Mouse (Mus musculus) heart, embryonic 13.5 days (tissue): Measurements from ENCODE around the gene Pacsin2. TPM values are rescaled to one million over a fixed set of nuclear protein-coding genes. Genes with fewer than 3 reads are reported as not detected.
"Not testable (repeated sequence)": the region's sequence is repeated elsewhere in the genome, so short reads cannot be mapped to it uniquely, and the experiment has no call there.

Source experiments
- ATAC-seq: fragments of 200-750 bp; cut with Nextera tagmentation; 2 replicates; pipeline ENCODE4 v1.8.0; 2017; ENCODE audit warnings: moderate TSS enrichment; ENCODE audit not compliant: insufficient number of reproducible peaks, low FRiP score, low TSS enrichment; ENCODE audit errors: extremely low read depth
- H3K27ac ChIP-seq: fragments of 300-500 bp; sonication (generic); replicated peaks from 2 replicates; pipeline ENCODE4 v1.5.1; 2015; ENCODE audit warnings: moderate library complexity, mild to moderate bottlenecking, inconsistent platforms
- H3K27me3 ChIP-seq: fragments of 300-500 bp; sonication (generic); replicated peaks from 2 replicates; pipeline ENCODE4 v1.6.1; 2015; ENCODE audit warnings: mild to moderate bottlenecking, inconsistent platforms
- H3K36me3 ChIP-seq: fragments of 300-500 bp; sonication (generic); 2 replicates; pipeline ENCODE4 v1.6.1; 2015; ENCODE audit warnings: mild to moderate bottlenecking, inconsistent platforms
- H3K4me1 ChIP-seq: fragments of 300-500 bp; sonication (generic); 2 replicates; pipeline ENCODE4 v1.6.1; 2015; ENCODE audit warnings: inconsistent platforms
- H3K4me2 ChIP-seq: fragments of 300-500 bp; sonication (generic); 2 replicates; pipeline ENCODE4 v1.6.1; 2015; ENCODE audit warnings: inconsistent platforms, mild to moderate bottlenecking, moderate library complexity
- H3K4me3 ChIP-seq: fragments of 300-500 bp; sonication (generic); 2 replicates; pipeline ENCODE4 v1.5.1; 2015; ENCODE audit warnings: moderate library complexity, mild to moderate bottlenecking, inconsistent platforms
- H3K9ac ChIP-seq: fragments of 300-500 bp; sonication (generic); 2 replicates; pipeline ENCODE4 v1.6.1; 2015; ENCODE audit warnings: inconsistent platforms, mild to moderate bottlenecking, moderate library complexity
- H3K9me3 ChIP-seq: fragments of 300-500 bp; sonication (generic); 2 replicates; pipeline ENCODE4 v1.6.1; 2016; ENCODE audit warnings: inconsistent platforms
- whole genome bisulfite sequencing: fragments of 180-500 bp; shearing (Covaris S2); methylation state at CpG from one replicate; pipeline ENCODE4 v1.1.7; 2015; ENCODE audit warnings: mixed read lengths; 5-methylcytosine and 5-hydroxymethylcytosine counted together
- polyA plus RNA-seq: library from polyadenylated mRNA; unstranded; fragments of >200 nt; fragmentation: Nextera tagmentation; extraction: Ambion mirVana; gene quantifications from 2 replicates; pipeline ENCODE4 v1.2.1, GENCODE M21; 2015

Pacsin2 gene
- polyA plus RNA-seq, 1 experiment from 2014 or later = 56.8 TPM

DNA sequence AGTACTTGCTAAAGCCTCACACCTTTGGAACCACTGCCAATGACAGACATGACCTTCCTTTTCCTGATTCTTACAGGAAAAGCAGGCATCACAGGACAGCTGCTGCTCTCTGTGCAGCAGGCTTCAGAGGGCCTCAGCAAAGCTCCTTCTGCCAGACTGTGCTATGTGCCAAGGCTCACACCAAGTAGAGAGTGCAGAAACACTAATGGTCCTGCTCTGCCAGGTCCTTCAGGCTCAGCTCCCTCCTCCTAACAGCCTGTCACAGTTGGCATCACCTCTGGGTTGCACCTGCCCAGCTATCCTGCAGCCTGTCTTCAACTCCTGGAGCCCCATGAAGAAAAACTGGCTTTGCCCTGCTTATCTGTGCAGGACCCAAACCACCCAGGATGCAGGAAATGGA is 45.7 kb downstream of the Pacsin2 start:
- Histone ChIP-seq H3K4me2 (no peak overlapping the region), H3K36me3 (no peaks in the 10 kb centered on the region), H3K4me1 (peaks cover 61% of the 10 kb centered on the region), H3K27ac (peak overlapping the region; percentile 17), H3K27me3 (no peaks in the 10 kb centered on the region), H3K9me3 (no peaks in the 10 kb centered on the region), H3K9ac (peak overlapping the region; percentile 11; the same call in 1 of the 2 replicates), H3K4me3 (no peak overlapping the region)
- no peak for ATAC-seq

DNA sequence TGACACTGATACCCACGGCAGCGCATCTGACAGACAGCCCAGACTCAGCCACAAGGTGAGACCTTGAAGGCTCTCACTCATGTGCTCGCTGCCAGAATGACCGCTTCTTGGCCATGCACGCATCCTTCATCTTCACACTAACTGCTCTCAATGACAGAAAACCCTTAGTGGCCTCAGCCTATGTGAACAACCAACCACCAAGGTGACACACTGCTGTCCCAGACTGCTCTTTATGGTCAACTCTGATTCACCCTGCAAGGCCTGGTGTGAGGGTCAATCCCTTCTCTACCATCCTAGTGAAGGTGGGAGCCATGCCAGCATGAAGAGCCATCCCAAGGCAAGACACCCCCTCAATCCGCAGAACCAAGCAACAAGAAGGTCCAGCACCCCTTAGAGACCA is 46.5 kb downstream of the Pacsin2 start:
- Histone ChIP-seq H3K27me3 (no peaks in the 10 kb centered on the region), H3K27ac (peak overlapping the region; percentile 71; the same call in 1 of the 2 replicates), H3K4me1 (peaks cover 53% of the 10 kb centered on the region), H3K36me3 (no peaks in the 10 kb centered on the region), H3K4me2 (peak overlapping the region; percentile 23; the same call in 1 of the 2 replicates), H3K9ac (peak overlapping the region; percentile 48), H3K9me3 (no peaks in the 10 kb centered on the region), H3K4me3 (no peak overlapping the region)
- WGBS = 72% methylated on average over 6 of the region's 6 CpGs
- no peak for ATAC-seq

DNA sequence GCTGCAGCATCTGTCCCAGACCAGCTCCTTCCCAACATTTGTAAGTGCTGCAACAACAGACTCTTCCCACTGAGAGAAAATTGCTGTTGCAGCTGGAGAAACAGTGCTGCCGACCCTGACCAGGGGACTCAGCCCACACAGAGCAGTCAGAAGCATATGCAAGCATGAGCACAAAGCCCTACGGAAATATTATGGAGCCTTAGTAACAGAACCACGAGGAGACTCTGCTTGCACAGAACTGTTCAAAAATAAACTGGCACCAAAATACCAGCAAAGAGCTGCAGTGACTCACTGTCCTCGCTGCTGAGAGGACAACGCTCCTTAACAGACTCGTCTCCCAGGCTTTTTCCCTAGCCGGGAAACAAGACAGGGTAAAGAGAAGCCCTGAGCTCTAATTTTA is 47.0 kb downstream of the Pacsin2 start:
- Histone ChIP-seq H3K4me2 (peak overlapping the region; percentile 23), H3K4me3 (no peak overlapping the region), H3K9ac (peak overlapping the region; percentile 48), H3K4me1 (peaks cover 48% of the 10 kb centered on the region), H3K9me3 (no peaks in the 10 kb centered on the region), H3K27me3 (no peaks in the 10 kb centered on the region), H3K36me3 (no peaks in the 10 kb centered on the region), H3K27ac (peak overlapping the region; percentile 71)
- ATAC-seq = no peak
- 35% methylated on average over 7 of the region's 7 CpGs for WGBS

DNA sequence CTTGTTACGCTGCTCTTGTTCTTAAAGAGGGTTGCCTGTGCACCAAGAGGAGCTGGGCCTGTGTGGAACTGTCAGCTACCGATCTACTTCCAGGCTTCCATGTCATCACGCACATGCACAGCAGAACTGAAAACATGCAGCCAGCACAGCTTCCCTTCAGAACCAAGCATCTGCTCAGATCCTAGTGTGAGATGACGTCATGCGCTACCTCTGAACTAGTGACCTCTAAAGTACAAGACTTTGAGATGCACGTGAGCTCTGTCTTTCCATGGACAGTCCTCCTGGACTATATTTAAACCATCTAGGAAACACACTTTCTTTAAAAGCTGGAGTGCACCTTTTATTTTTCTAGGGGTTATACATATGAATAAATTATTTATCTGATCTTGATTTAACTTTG is 49.0 kb downstream of the Pacsin2 start:
- Histone ChIP-seq H3K4me1 (peaks cover 60% of the 10 kb centered on the region), H3K36me3 (no peaks in the 10 kb centered on the region), H3K27ac (peak overlapping the region; percentile 8; the same call in 1 of the 2 replicates), H3K4me2 (no peak overlapping the region), H3K9me3 (no peaks in the 10 kb centered on the region), H3K27me3 (no peaks in the 10 kb centered on the region), H3K9ac (no peak overlapping the region), H3K4me3 (no peak overlapping the region)
- WGBS = 41% methylated on average over 6 of the region's 6 CpGs
- no peak for ATAC-seq

DNA sequence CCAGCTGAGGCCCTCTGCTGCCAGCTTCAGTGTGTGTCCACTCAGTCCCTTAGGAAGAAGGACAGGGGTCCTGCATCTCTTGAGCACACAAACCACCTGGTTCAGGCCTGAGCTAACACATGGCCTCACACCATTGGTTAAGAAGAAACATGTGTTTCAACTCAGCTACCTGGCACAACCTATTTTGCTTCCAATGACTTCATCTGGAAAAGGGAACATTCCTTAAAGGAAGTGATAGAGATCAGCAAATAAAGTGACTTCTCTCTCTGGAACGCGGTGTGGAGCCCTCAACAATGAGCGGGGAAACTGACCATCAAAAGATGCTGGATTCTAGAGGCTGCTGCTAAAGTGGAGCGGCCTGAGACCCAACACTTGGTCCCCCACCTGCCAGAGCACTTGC is 52.8 kb downstream of the Pacsin2 start:
- Histone ChIP-seq H3K9me3 (no peaks in the 10 kb centered on the region), H3K36me3 (0 out of 2 replicates have a peak, but pooled peaks cover 1% of the 10 kb centered on the region), H3K4me2 (no peak overlapping the region), H3K27me3 (no peaks in the 10 kb centered on the region), H3K27ac (no peak overlapping the region), H3K4me3 (no peak overlapping the region), H3K9ac (no peak overlapping the region), H3K4me1 (peaks cover 63% of the 10 kb centered on the region)
- no peak for ATAC-seq
- WGBS = 84% methylated on average over 4 of the region's 4 CpGs

DNA sequence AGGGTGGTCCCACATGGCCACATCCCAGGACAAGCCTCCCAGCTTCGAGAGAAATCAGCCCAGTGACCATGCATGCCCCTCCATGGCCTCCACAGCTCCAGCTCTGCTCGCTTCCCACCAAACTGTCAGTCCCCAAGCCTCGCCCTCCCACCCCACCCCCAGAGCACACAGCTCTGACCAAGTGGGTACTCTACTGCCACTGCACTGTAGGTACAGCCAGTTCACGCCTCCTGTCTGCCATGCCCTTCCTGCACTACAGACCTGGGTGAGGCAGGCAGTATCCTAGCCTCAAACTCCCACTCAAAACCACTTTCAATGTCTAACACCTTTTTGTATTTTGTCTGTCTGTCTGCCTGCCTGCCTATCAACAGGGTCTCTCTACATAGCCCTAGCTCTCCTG is 53.7 kb downstream of the Pacsin2 start:
- no peaks in the 10 kb centered on the region for H3K9me3 ChIP-seq
- H3K4me1 ChIP-seq = peaks cover 63% of the 10 kb centered on the region
- no peak overlapping the region for H3K4me3 ChIP-seq
- ATAC-seq = no peak
- no peak overlapping the region for H3K4me2 ChIP-seq
- H3K27me3 ChIP-seq = no peaks in the 10 kb centered on the region
- peak overlapping the region; percentile 4; the same call in 1 of the 2 replicates for H3K9ac ChIP-seq
- peak overlapping the region; percentile 64 for H3K27ac ChIP-seq
- peaks cover 7% of the 10 kb centered on the region; the same call in 1 of the 2 replicates for H3K36me3 ChIP-seq
- 48% methylated on average over 4 of the region's 4 CpGs for WGBS

DNA sequence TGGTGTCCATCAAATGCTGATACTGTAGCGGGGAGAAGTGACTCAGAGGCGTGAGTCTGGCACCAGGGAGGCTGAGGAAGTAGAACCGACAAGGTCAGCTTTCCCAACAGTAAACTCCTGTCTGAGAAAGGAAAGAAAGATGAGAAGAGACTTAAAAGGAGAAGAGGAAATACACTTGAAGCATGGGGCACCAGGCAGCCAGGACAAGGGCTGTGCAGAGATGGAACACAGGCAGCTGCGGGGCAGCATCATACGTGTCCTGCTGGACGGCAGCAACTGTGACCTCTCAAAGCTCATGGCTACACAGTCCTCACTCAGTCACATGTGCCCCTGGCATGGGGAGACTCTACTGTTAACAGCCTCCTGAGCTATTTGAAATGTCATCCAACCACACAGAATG is 54.1 kb downstream of the Pacsin2 start:
- Histone ChIP-seq H3K9ac (peak overlapping the region; percentile 4), H3K9me3 (no peaks in the 10 kb centered on the region), H3K36me3 (peaks cover 7% of the 10 kb centered on the region; the same call in 1 of the 2 replicates), H3K4me2 (0 out of 2 replicates have a peak overlapping the region, but pooled peaks have one; percentile 0), H3K27me3 (no peaks in the 10 kb centered on the region), H3K27ac (peak overlapping the region; percentile 64), H3K4me1 (peaks cover 60% of the 10 kb centered on the region), H3K4me3 (no peak overlapping the region)
- 30% methylated on average over 6 of the region's 6 CpGs for WGBS
- no peak for ATAC-seq

DNA sequence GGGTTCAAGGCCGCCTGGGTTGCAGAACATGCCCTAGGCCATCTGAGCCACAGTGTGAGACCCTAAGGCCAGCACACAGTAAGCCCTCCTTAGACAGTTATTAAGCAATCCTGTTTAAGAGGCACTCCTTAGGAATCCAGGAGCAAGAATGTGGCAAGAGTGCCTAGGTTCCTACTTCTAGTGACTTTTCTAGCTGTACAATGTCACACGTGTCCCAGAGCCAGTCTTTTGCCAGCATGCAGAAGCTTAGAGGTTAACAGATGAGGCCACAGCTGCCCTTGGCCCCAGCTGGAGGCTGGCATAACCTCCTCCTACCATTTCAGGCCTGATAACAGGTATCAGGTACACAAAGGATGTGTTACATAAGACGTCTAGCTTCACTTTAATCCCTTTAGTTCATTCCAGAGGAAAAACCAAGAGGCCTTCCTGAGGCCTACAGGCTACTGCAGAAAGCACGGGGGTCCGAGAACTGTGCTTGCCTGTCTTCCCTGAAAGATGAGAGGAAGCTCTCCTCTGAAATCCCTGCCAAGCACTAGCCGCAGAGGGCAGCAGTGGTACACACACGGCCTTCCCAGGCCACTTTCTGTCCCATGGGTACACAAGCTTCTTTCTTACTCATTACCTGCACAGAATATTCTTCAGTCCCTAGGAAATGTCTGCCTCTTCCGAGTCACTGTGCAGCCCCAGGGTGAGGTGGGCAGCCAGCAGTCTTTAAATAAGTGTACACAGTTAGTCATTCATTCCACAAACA is 55.5 kb downstream of the Pacsin2 start:
- Histone ChIP-seq H3K27me3 (no peaks in the 10 kb centered on the region), H3K9ac (peak overlapping the region; percentile 54; the same call in 1 of the 2 replicates), H3K27ac (0 out of 2 replicates have a peak overlapping the region, but pooled peaks have one; percentile 42), H3K4me1 (peaks cover 56% of the 10 kb centered on the region), H3K9me3 (no peaks in the 10 kb centered on the region), H3K36me3 (peaks cover 7% of the 10 kb centered on the region; the same call in 1 of the 2 replicates), H3K4me3 (no peak overlapping the region), H3K4me2 (no peak overlapping the region)
- WGBS = 61% methylated on average over 8 of the region's 8 CpGs
- ATAC-seq = no peak

DNA sequence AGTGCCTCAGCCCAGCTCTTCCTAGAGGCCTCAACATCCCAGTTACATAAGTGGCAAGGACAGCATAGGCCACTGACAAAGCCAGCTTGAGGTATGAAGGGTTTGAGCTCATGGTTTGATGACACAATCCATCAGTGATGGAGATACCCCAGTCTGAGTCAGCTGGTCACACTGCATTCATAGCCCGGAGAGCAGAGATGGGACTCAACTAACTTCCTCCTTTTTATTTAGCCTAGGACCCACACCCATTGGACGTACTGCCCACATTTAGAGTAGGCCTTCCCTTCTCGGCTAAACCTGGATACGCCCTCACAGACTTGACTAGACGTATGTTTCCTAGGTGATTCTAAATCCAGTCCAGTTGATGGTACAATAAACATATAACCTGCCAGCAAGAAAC is 56.2 kb downstream of the Pacsin2 start:
- no peak overlapping the region for H3K4me3 ChIP-seq
- no peak overlapping the region for H3K4me2 ChIP-seq
- no peak for ATAC-seq
- H3K27ac ChIP-seq = no peak overlapping the region; the same call in 1 of the 2 replicates
- 79% methylated on average over 5 of the region's 5 CpGs for WGBS
- no peak overlapping the region; the same call in 1 of the 2 replicates for H3K9ac ChIP-seq
- no peaks in the 10 kb centered on the region for H3K9me3 ChIP-seq
- H3K36me3 ChIP-seq = peaks cover 7% of the 10 kb centered on the region; the same call in 1 of the 2 replicates
- H3K27me3 ChIP-seq = no peaks in the 10 kb centered on the region
- peaks cover 63% of the 10 kb centered on the region for H3K4me1 ChIP-seq

DNA sequence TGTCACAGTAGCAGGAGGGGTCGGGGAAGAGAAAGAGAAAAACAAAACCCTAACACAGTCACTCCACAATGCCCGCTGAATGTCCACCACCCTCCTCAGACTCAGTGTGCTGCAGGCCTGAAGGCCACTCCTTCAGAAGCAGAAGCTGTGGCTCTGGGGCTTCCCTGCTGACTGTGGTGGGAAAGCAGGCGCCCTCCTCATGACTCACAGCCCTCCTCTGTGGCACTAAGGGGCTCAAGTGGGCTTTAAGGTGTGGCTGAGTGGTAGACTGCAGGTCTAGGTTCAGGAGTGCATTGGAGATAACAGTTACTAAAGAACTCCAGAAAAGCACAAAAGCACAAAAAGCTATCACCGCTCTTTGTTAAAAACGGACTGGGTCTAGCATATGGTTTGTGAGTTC is 56.9 kb downstream of the Pacsin2 start:
- Histone ChIP-seq H3K27ac (no peak overlapping the region; the same call in 1 of the 2 replicates), H3K4me3 (no peak overlapping the region), H3K9ac (peak overlapping the region; percentile 41; the same call in 1 of the 2 replicates), H3K4me1 (peaks cover 66% of the 10 kb centered on the region), H3K4me2 (no peak overlapping the region), H3K9me3 (no peaks in the 10 kb centered on the region), H3K27me3 (no peaks in the 10 kb centered on the region), H3K36me3 (peaks cover 7% of the 10 kb centered on the region; the same call in 1 of the 2 replicates)
- 70% methylated on average over 5 of the region's 5 CpGs for WGBS
- no peak for ATAC-seq

DNA sequence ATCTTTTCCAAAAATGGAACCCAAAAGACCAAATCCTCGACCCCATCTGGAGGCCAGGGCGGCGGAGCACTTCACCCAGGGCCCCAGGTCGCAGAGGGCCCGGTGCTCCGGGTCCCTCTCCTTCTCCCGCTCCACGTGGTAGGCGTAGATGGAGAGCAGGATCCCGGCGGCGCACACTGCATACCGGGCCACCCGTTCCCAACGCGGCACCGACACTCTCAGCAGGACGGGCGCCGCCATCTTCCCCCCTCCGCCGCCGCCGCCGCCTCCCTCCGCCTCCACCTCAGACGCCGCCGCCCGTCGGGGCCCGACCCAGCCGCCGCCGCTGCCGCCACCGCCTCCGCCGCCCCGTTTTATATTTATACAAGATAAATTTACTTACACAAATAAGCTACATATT is 58.5 kb downstream of the Pacsin2 start:
- not testable (repeated sequence) for H3K4me2 ChIP-seq, ATAC-seq, H3K9me3 ChIP-seq, H3K9ac ChIP-seq, H3K4me3 ChIP-seq, H3K27me3 ChIP-seq, H3K27ac ChIP-seq, H3K36me3 ChIP-seq
- H3K4me1 ChIP-seq = peaks cover 61% of the 10 kb centered on the region
- WGBS = 76% methylated on average over 15 of the region's 40 CpGs

DNA sequence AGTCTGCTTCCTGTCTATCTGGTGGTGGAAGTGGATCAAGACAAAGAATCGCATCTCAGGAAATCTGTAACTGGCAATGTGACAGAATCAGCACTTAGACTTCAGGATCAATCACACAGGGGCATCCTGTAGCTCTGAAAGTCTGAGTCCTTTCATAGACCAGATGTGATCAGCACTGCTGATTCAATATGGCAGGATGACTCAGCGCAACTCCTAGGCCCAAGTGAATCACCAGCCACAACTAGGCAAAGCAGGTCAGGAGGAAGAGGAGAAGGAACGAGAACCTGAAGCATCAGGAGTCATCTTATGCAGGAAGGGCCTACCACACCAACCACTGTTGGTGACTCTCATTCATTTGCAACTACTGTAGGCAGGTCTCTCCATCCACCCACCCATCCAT is 60.4 kb downstream of the Pacsin2 start:
- H3K4me2 ChIP-seq = no peak overlapping the region
- peaks cover 20% of the 10 kb centered on the region for H3K36me3 ChIP-seq
- peak overlapping the region; percentile 39; the same call in 1 of the 2 replicates for H3K27ac ChIP-seq
- no peaks in the 10 kb centered on the region for H3K27me3 ChIP-seq
- H3K4me1 ChIP-seq = peaks cover 47% of the 10 kb centered on the region
- H3K9ac ChIP-seq = no peak overlapping the region
- no peaks in the 10 kb centered on the region for H3K9me3 ChIP-seq
- WGBS = 86% methylated on average over 3 of the region's 3 CpGs
- no peak for ATAC-seq
- no peak overlapping the region for H3K4me3 ChIP-seq
